Mouse (Mus musculus) small intestine, adult 2 months (tissue): ENCODE results near the gene Npr2. TPM values are rescaled to one million over a fixed set of nuclear protein-coding genes. Genes with fewer than 3 reads are reported as not detected.

Experiments
- H3K27ac ChIP-seq: fragments of 200-500 bp; 2 replicates; pipeline ENCODE4 v1.5.1; 2012; ENCODE audit warnings: low read depth, low read length, control low read depth, inconsistent platforms; ENCODE audit not compliant: insufficient read depth
- H3K27me3 ChIP-seq: fragments of 200-500 bp; 2 replicates; pipeline ENCODE4 v1.6.1; 2012; ENCODE audit warnings: mild to moderate bottlenecking, moderate library complexity, low read length, inconsistent platforms; ENCODE audit not compliant: control insufficient read depth, insufficient read depth
- H3K36me3 ChIP-seq: fragments of 200-500 bp; 2 replicates; pipeline ENCODE4 v1.6.1; 2012; ENCODE audit warnings: mild to moderate bottlenecking, low read length, control low read depth, inconsistent platforms; ENCODE audit not compliant: control insufficient read depth, insufficient read depth
- H3K4me1 ChIP-seq: fragments of 200-500 bp; 2 replicates; pipeline ENCODE4 v1.6.1; 2012; ENCODE audit warnings: low read length, inconsistent platforms, mixed read lengths; ENCODE audit not compliant: control insufficient read depth, insufficient read depth, insufficient read length
- H3K4me3 ChIP-seq: fragments of 200-500 bp; 2 replicates; pipeline ENCODE4 v1.5.1; 2012; ENCODE audit warnings: low read depth, mild to moderate bottlenecking, control low read depth, inconsistent platforms, low read length, moderate library complexity
- CTCF ChIP-seq: fragments of 200-500 bp; IDR thresholded peaks from 2 replicates; pipeline ENCODE4 v1.5.1; 2012; ENCODE audit warnings: low read depth, mild to moderate bottlenecking, control low read depth, inconsistent platforms, low read length, moderate library complexity, mixed read lengths; ENCODE audit not compliant: insufficient replicate concordance, insufficient read length; ENCODE audit errors: extremely low read depth
- POLR2A ChIP-seq: fragments of 200-500 bp; IDR thresholded peaks from 2 replicates; pipeline ENCODE4 v1.6.1; 2012; ENCODE audit warnings: low read depth, mild to moderate bottlenecking, control low read depth, inconsistent platforms, low read length, moderate library complexity
- WGBS: fragments of 180-500 bp; shearing (Covaris S2); methylation state at CpG from one replicate; pipeline ENCODE4 v1.1.7; 2018; 5-methylcytosine and 5-hydroxymethylcytosine counted together
- polyA plus RNA-seq: library from polyadenylated mRNA; depleted of rRNA; stranded (reverse); fragments of >200 nt; gene quantifications from 2 replicates; pipeline ENCODE4 v1.2.3, GENCODE M21; 2012; rRNA removed

The Npr2 gene
- polyA plus RNA-seq, 1 experiment, result 6.3 TPM

GRCm38 (mm10) chr4:43691026-43691425, 59.3 kb downstream of the Npr2 start:
- Histone ChIP-seq H3K27me3 (no peaks in the 10 kb centered on the region; the same call in 1 of the 2 replicates), H3K27ac (no peak overlapping the region), H3K4me1 (peaks cover 5% of the 10 kb centered on the region), H3K36me3 (no peaks in the 10 kb centered on the region), H3K4me3 (no peak overlapping the region)
- no peak for TF ChIP-seq POLR2A
- TF ChIP-seq CTCF, result no peak
- WGBS, result 76% methylated on average over 5 of the region's 5 CpGs

GRCm38 (mm10) chr4:43693806-43694241, 62.1 kb downstream of the Npr2 start:
- no peaks in the 10 kb centered on the region for H3K36me3 ChIP-seq
- TF ChIP-seq CTCF (no peak), POLR2A (no peak)
- WGBS, result 59% methylated on average over 5 of the region's 5 CpGs
- no peaks in the 10 kb centered on the region for H3K27me3 ChIP-seq
- no peak overlapping the region for H3K27ac ChIP-seq
- H3K4me3 ChIP-seq, result no peak overlapping the region
- H3K4me1 ChIP-seq, result peaks cover 5% of the 10 kb centered on the region

- WGBS, result 79% methylated on average over 1 of the region's 1 CpGs
- Histone ChIP-seq H3K27me3 (no peaks in the 10 kb centered on the region), H3K36me3 (no peaks in the 10 kb centered on the region), H3K4me3 (no peak overlapping the region), H3K4me1 (peaks cover 5% of the 10 kb centered on the region), H3K27ac (no peak overlapping the region)
- TF ChIP-seq POLR2A (no peak), CTCF (no peak)
Observed at GRCm38 (mm10) chr4:43694439-43695248, 62.9 kb downstream of the Npr2 start.

GRCm38 (mm10) chr4:43695249-43695671, 63.5 kb downstream of the Npr2 start:
- Histone ChIP-seq H3K27me3 (no peaks in the 10 kb centered on the region), H3K36me3 (no peaks in the 10 kb centered on the region), H3K4me3 (no peak overlapping the region), H3K4me1 (peaks cover 5% of the 10 kb centered on the region), H3K27ac (no peak overlapping the region)
- WGBS, result 11% methylated on average over 9 of the region's 9 CpGs
- no peak for TF ChIP-seq CTCF
- no peak for TF ChIP-seq POLR2A

GRCm38 (mm10) chr4:43696561-43696960, 64.8 kb downstream of the Npr2 start:
- Histone ChIP-seq H3K27me3 (no peaks in the 10 kb centered on the region), H3K4me3 (no peak overlapping the region), H3K27ac (no peak overlapping the region), H3K36me3 (no peaks in the 10 kb centered on the region), H3K4me1 (peaks cover 5% of the 10 kb centered on the region)
- TF ChIP-seq CTCF (no peak), POLR2A (no peak)
- WGBS, result 93% methylated on average over 13 of the region's 13 CpGs

GRCm38 (mm10) chr4:43700707-43701106, 69.0 kb downstream of the Npr2 start, which contains the start of gene Olfr70:
TSS of gene Olfr70 (minus strand) at chr4:43700807.
- Histone ChIP-seq H3K4me3 (no peak within 1 kb of the TSS), H3K27me3 (no peaks in the 10 kb centered on the region), H3K4me1 (no peaks in the 10 kb centered on the region), H3K27ac (no peak within 1 kb of the TSS), H3K36me3 (no peaks in the 10 kb centered on the region)
- no peak for TF ChIP-seq POLR2A
- no peak for TF ChIP-seq CTCF
- 75% methylated on average over 6 of the region's 6 CpGs for WGBS

Other genes starting within 250 kb of the Npr2 start
- gene Rusc2, start 250.0 kb upstream of the Npr2 start, polyA plus RNA-seq, result 9.4 and 11.2 TPM in 2 replicates
- gene Fam166b, start 202.8 kb upstream of the Npr2 start, polyA plus RNA-seq, result 0.24 TPM in 1 of 2 replicates, not detected in the other
- 45.8 and 77.6 TPM in 2 replicates for gene Tesk1, start 190.0 kb upstream of the Npr2 start, polyA plus RNA-seq
- gene Cd72, start 177.3 kb upstream of the Npr2 start, polyA plus RNA-seq, result 2.8 and 11.4 TPM in 2 replicates
- gene Sit1, start 148.2 kb upstream of the Npr2 start, polyA plus RNA-seq, result 0.96 and 1.9 TPM in 2 replicates
- gene Ccdc107, start 139.0 kb upstream of the Npr2 start, polyA plus RNA-seq, result 365 and 503 TPM in 2 replicates
- 21.6 and 38.3 TPM in 2 replicates for gene Arhgef39, start 132.2 kb upstream of the Npr2 start, polyA plus RNA-seq
- 36.6 and 47.7 TPM in 2 replicates for gene Car9, start 125.0 kb upstream of the Npr2 start, polyA plus RNA-seq
- gene Tpm2, start 108.2 kb upstream of the Npr2 start, polyA plus RNA-seq, result 31.6 and 37.0 TPM in 2 replicates
- 66.9 and 133 TPM in 2 replicates for gene Creb3, start 69.6 kb upstream of the Npr2 start, polyA plus RNA-seq
- gene Tln1, start 69.2 kb upstream of the Npr2 start, polyA plus RNA-seq, result 47.2 and 78.0 TPM in 2 replicates
- gene Rgp1, start 53.2 kb upstream of the Npr2 start, polyA plus RNA-seq, result 20.2 and 31.9 TPM in 2 replicates
- 5.3 and 7.6 TPM in 2 replicates for gene Gba2, start 53.1 kb upstream of the Npr2 start, polyA plus RNA-seq
- gene Msmp, start 47.4 kb upstream of the Npr2 start, polyA plus RNA-seq, result not detected in 2 replicates
- 0.39 and 0.63 TPM in 2 replicates for gene Spag8, start 21.7 kb downstream of the Npr2 start, polyA plus RNA-seq
- 59.9 and 73.8 TPM in 2 replicates for gene Hint2, start 24.5 kb downstream of the Npr2 start, polyA plus RNA-seq
- 3.0 and 4.3 TPM in 2 replicates for gene Tmem8b, start 37.0 kb downstream of the Npr2 start, polyA plus RNA-seq
- gene Fam221b, start 37.2 kb downstream of the Npr2 start, polyA plus RNA-seq, result not detected in 2 replicates
- gene Olfr70, start 68.9 kb downstream of the Npr2 start, polyA plus RNA-seq, result not detected in 2 replicates
- not detected in 2 replicates for gene Olfr71, start 78.3 kb downstream of the Npr2 start, polyA plus RNA-seq
- 1.0 and 2.0 TPM in 2 replicates for gene Hrct1, start 95.3 kb downstream of the Npr2 start, polyA plus RNA-seq
- 0.28 and 1.1 TPM in 2 replicates for gene Spaar, start 98.1 kb downstream of the Npr2 start, polyA plus RNA-seq
- gene Olfr159, start 139.1 kb downstream of the Npr2 start, polyA plus RNA-seq, result not detected in 2 replicates
- gene Olfr156, start 192.0 kb downstream of the Npr2 start, polyA plus RNA-seq, result not detected in 2 replicates
- 0.04 and 0.10 TPM in 2 replicates for gene Olfr157, start 208.3 kb downstream of the Npr2 start, polyA plus RNA-seq
- not detected in 2 replicates for gene Olfr155, start 219.6 kb downstream of the Npr2 start, polyA plus RNA-seq
- 1.3 and 2.1 TPM in 2 replicates for gene Reck, start 243.6 kb downstream of the Npr2 start, polyA plus RNA-seq